Mouse (Mus musculus): ENCODE measurements around the gene Slc2a4. TPM values are rescaled to one million over a fixed set of nuclear protein-coding genes. Genes with fewer than 3 reads are reported as not detected.

The Slc2a4 gene
- polyA plus RNA-seq, 1 experiment from 2014 or later: 21.7 TPM

GRCm38 (mm10) chr11:69929712-69930111 is 18.3 kb downstream of the Slc2a4 start:
- Histone ChIP-seq H3K4me3 (replicated peaks) (no peak overlapping the region), H3K9me3 (replicated peaks) (no peaks in the 10 kb centered on the region), H3K36me3 (no peaks in the 10 kb centered on the region), H3K27me3 (no peaks in the 10 kb centered on the region), H3K4me2 (replicated peaks) (no peak overlapping the region), H3K9ac (no peak overlapping the region), H3K27ac (replicated peaks) (no peak overlapping the region), H3K4me1 (peaks cover 5% of the 10 kb centered on the region; the same call in 1 of the 2 replicates)
- 86% methylated on average over 4 of the region's 4 CpGs for WGBS
- no peak for ATAC-seq (ENCODE audit: insufficient number of reproducible peaks, low FRiP score, low TSS enrichment, low read depth)

DNA sequence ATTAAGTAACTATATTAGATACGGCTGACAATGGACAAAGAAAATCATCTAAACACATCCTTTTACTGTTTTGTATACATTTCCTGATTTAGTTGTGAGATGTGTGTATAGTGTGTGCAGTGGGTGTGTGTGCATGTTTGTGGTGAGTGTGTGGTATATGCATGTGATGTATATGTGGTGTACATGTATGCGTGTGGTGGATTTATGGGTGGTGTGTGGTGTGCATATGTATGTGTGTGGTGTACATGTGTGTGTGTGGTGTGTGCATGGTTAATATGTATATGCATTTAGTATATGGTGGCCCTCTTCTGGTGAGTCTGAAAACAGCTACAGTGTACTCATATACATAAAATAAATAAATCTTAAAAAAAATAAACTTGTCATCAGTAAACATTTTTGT is 20.5 kb downstream of the Slc2a4 start:
- Histone ChIP-seq H3K4me3 (replicated peaks) (no peak overlapping the region), H3K4me1 (no peaks in the 10 kb centered on the region; the same call in 1 of the 2 replicates), H3K27me3 (no peaks in the 10 kb centered on the region), H3K9me3 (replicated peaks) (no peaks in the 10 kb centered on the region), H3K27ac (replicated peaks) (no peak overlapping the region), H3K9ac (no peak overlapping the region), H3K4me2 (replicated peaks) (no peak overlapping the region), H3K36me3 (no peaks in the 10 kb centered on the region)
- 90% methylated on average over 2 of the region's 2 CpGs for WGBS
- ATAC-seq (ENCODE audit: insufficient number of reproducible peaks, low FRiP score, low TSS enrichment, low read depth): no peak

DNA sequence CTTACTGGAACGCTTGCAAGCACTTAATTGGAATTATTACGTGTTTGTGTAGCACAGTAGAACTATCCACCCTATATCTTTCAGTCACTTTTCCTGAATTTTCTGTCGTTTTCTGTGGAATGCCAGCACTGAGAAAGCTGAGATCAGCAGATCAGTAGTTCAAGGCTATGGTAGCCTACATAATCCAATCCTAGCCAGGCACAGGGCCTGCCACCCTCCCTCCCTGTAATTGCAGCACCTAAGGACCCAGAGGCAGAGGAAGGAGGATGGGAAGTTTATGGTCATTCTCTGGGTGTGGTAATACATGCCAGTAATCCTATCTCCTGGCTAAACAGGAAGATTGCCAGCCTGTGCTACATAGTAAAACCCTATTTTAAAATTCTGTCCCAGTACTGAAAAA is 25.2 kb downstream of the Slc2a4 start:
- Histone ChIP-seq H3K4me2 (replicated peaks) (peak overlapping the region; percentile 56; the same call in 1 of the 2 replicates), H3K9me3 (replicated peaks) (no peaks in the 10 kb centered on the region), H3K27ac (replicated peaks) (peak overlapping the region; percentile 99; the same call in 1 of the 2 replicates), H3K27me3 (no peaks in the 10 kb centered on the region), H3K9ac (no peak overlapping the region), H3K4me3 (replicated peaks) (no peak overlapping the region), H3K36me3 (peaks cover 16% of the 10 kb centered on the region), H3K4me1 (peaks cover 16% of the 10 kb centered on the region)
- ATAC-seq (ENCODE audit: insufficient number of reproducible peaks, low FRiP score, low TSS enrichment, low read depth): no peak
- WGBS: 55% methylated on average over 3 of the region's 3 CpGs

GRCm38 (mm10) chr11:69922012-69922756 is 25.8 kb downstream of the Slc2a4 start:
- H3K9ac ChIP-seq: peak overlapping the region; percentile 46
- peaks cover 22% of the 10 kb centered on the region for H3K36me3 ChIP-seq
- no peaks in the 10 kb centered on the region for H3K27me3 ChIP-seq
- H3K4me1 ChIP-seq: peaks cover 16% of the 10 kb centered on the region
- no peak for ATAC-seq (ENCODE audit: insufficient number of reproducible peaks, low FRiP score, low TSS enrichment, low read depth)
- peak overlapping the region; percentile 56 for H3K4me2 ChIP-seq (replicated peaks)
- peak overlapping the region; percentile 95 for H3K4me3 ChIP-seq (replicated peaks)
- WGBS: 2% methylated on average over 12 of the region's 12 CpGs
- H3K27ac ChIP-seq (replicated peaks): peak overlapping the region; percentile 99
- H3K9me3 ChIP-seq (replicated peaks): no peaks in the 10 kb centered on the region

DNA sequence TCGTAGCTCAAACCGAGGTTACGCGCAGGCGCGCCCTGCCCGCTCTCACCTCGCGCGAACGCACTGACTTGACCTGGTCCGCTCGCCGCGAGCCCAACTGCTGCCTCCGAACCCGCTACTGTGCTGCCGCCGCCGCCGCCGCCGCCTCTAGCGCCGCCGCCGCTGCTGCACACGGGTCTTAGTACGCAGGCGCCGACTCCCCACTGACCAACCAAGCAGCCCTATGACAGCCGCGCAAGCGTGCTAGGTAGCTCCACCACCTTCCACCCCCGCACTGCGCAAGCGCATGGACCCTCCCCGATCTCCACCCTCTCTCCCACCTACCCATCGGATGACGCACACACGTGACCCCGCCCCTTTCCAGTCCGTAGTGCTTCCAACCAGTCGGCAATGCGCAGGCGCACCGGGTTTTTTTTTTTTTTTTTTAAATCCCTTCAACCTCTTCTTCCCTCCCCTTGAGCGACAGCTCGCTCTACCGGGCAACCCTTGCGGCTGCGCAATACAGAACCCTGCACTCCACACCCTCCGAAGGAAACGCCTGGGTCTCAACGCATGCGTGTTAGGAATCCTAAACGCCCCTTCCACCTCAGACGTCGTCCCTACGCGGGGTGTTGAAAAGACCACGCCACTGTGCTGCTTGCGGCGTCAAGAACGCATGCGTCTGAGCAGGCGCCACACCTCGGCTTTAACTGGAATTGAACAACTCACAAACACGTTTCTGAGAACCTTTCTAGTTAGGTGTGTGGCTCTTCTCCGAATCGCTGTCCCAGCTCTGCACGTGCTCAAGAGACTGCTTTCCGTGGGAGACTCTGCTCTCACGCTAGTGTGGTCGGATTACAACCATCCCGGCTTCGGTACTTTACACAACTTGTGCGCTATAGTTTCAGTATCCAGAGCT is 26.6 kb downstream of the Slc2a4 start, which contains the start of gene Eif5a:
Eif5a (minus strand) TSS at position 845 of the 898 bp plus-strand sequence.
- ATAC-seq (ENCODE audit: insufficient number of reproducible peaks, low FRiP score, low TSS enrichment, low read depth): peak; percentile 97
- Histone ChIP-seq H3K36me3 (peaks cover 30% of the 10 kb centered on the region), H3K9ac (peak within 1 kb of the TSS; percentile 98), H3K4me1 (peaks cover 17% of the 10 kb centered on the region), H3K9me3 (replicated peaks) (no peaks in the 10 kb centered on the region), H3K27me3 (no peaks in the 10 kb centered on the region), H3K27ac (replicated peaks) (peak within 1 kb of the TSS; percentile 99), H3K4me3 (replicated peaks) (peak within 1 kb of the TSS; percentile 95), H3K4me2 (replicated peaks) (peak within 1 kb of the TSS; percentile 82)
- WGBS: under 1% methylated on average over 77 of the region's 78 CpGs

DNA sequence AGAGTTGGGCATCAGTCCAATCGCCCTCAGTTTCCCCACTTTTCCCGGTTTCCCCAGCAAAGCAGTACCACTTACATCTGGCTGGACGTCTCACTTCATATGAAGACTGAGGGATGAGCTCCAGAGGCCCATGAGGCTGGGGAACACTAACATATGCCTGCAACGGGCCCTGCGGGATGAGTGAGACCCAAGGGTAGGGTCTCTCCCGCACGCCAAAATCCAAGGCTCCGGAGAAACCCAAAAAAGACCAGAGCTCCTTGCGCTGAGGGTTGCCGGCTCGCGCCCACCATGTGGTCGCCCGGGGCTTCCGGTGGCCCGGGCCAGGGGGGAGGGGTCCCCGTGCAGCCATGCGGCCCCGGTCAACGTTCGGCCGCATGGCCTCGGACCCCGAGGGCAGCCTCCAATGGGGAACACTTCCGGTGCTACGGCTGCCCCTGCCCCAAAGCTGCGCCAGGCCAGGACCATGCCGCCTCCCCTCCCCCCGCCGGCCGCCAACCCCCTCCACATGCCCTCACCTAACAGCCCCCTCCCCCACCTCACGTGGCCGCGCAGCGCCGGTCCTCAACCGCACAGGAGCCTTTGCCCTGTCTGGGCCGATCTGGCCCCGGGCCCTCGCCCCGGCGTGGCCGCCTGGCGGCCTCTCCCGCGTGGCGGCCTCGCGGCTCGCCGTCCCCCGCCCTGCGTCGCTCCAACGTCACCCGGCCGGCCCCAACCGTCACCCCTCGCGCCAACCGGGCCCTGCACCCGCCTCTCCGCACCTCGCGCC is 27.5 kb downstream of the Slc2a4 start:
- no peak for ATAC-seq (ENCODE audit: insufficient number of reproducible peaks, low FRiP score, low TSS enrichment, low read depth)
- Histone ChIP-seq H3K36me3 (peaks cover 39% of the 10 kb centered on the region), H3K4me1 (peaks cover 26% of the 10 kb centered on the region), H3K27me3 (no peaks in the 10 kb centered on the region), H3K9ac (peak overlapping the region; percentile 98), H3K4me3 (replicated peaks) (peak overlapping the region; percentile 95), H3K9me3 (replicated peaks) (no peaks in the 10 kb centered on the region), H3K27ac (replicated peaks) (peak overlapping the region; percentile 96), H3K4me2 (replicated peaks) (peak overlapping the region; percentile 82)
- under 1% methylated on average over 54 of the region's 65 CpGs for WGBS

DNA sequence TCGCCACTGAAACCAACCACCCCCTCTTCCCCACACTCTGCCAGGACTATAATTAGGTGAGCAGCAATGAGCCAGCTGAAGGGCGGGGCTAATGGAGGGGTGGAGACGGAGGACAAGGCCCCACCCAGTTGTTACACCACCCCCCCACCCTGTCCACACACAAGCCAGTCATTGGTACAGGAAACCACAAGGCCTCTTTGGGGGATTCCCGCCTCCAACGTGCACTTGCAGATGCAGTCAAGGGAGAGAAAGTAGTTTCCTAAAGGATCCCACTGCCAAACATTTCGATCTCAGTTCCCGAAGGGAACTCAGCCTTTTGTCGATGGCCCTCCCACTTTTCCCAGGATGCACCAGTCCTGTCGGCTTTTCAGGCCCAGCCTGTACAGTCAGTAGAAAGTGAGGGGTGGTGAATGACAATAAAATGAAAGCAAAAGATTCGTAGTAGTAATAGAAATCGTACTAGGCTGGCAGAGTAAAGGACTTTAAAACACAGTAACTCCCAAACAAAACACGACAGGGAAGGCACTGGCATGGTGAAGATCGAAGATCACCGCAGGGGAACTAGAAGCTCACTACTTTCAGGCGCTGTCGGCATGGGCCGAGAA is 28.2 kb downstream of the Slc2a4 start:
- H3K27me3 ChIP-seq: no peaks in the 10 kb centered on the region
- peak overlapping the region; percentile 82 for H3K4me2 ChIP-seq (replicated peaks)
- peak overlapping the region; percentile 98 for H3K9ac ChIP-seq
- H3K9me3 ChIP-seq (replicated peaks): no peaks in the 10 kb centered on the region
- peaks cover 45% of the 10 kb centered on the region for H3K36me3 ChIP-seq
- ATAC-seq (ENCODE audit: insufficient number of reproducible peaks, low FRiP score, low TSS enrichment, low read depth): no peak
- under 1% methylated on average over 17 of the region's 17 CpGs for WGBS
- H3K4me3 ChIP-seq (replicated peaks): peak overlapping the region; percentile 95
- H3K27ac ChIP-seq (replicated peaks): peak overlapping the region; percentile 96
- H3K4me1 ChIP-seq: peaks cover 33% of the 10 kb centered on the region

- WGBS: 76% methylated on average over 9 of the region's 9 CpGs
- ATAC-seq (ENCODE audit: insufficient number of reproducible peaks, low FRiP score, low TSS enrichment, low read depth): no peak
- no peaks in the 10 kb centered on the region for H3K9me3 ChIP-seq (replicated peaks)
- H3K9ac ChIP-seq: peak overlapping the region; percentile 18; the same call in 1 of the 2 replicates
- peak overlapping the region; percentile 96 for H3K27ac ChIP-seq (replicated peaks)
- peaks cover 45% of the 10 kb centered on the region for H3K36me3 ChIP-seq
- H3K4me3 ChIP-seq (replicated peaks): peak overlapping the region; percentile 95
- no peaks in the 10 kb centered on the region for H3K27me3 ChIP-seq
- H3K4me2 ChIP-seq (replicated peaks): peak overlapping the region; percentile 82
- H3K4me1 ChIP-seq: peaks cover 38% of the 10 kb centered on the region
Measured at GRCm38 (mm10) chr11:69919053-69919452, 28.9 kb downstream of the Slc2a4 start.

DNA sequence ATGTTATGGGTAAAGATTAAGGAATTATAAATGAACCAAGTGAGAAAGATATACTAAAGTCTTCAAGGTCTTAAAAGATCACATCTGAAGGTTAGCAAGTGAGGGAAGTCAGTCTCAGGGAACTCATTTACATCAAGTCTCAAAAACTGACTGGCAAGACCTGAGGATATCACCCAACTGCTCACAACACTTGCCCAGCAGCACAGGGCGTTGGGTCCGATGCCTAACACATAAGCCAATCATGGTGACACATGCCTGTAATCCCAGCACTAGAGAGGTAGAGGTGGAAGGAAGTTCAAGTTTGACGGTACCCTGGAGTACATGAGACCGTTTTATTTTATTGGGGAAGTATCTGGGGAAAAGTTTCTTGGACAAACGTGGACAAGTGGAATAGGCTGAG is 29.9 kb downstream of the Slc2a4 start:
- Histone ChIP-seq H3K4me2 (replicated peaks) (no peak overlapping the region), H3K27ac (replicated peaks) (no peak overlapping the region), H3K4me1 (peaks cover 43% of the 10 kb centered on the region), H3K9me3 (replicated peaks) (no peaks in the 10 kb centered on the region), H3K4me3 (replicated peaks) (0 out of 2 replicates have a peak overlapping the region, but pooled peaks have one; percentile 1), H3K27me3 (no peaks in the 10 kb centered on the region), H3K9ac (no peak overlapping the region), H3K36me3 (peaks cover 47% of the 10 kb centered on the region)
- no peak for ATAC-seq (ENCODE audit: insufficient number of reproducible peaks, low FRiP score, low TSS enrichment, low read depth)
- WGBS: 82% methylated on average over 5 of the region's 5 CpGs

DNA sequence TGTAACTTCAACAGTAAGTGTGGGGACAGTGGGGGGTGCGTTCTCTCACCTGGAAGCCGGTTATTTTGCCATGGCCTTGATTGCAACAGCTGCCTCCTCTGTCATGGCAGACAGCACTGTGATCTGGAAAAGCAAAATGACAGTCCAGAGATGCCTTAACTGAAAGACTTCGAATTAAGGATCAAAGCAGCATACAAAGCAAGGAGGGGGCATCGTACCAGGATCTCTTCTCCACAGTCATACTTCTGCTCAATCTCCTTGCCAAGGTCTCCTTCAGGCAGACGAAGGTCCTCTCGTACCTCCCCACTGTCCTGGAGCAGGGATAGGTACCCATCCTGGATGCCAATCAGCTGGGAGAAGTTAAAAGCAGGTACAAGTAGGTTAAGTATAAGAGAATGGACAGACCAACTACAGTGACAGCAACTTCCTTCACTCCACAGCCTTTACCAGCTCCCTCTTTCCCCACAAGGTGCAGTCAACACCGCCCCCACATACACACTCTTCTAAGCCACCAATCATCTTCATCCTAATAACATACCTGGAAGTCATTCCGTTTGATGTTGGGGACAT is 30.5 kb downstream of the Slc2a4 start:
- Histone ChIP-seq H3K4me1 (peaks cover 46% of the 10 kb centered on the region), H3K4me2 (replicated peaks) (no peak overlapping the region), H3K27me3 (no peaks in the 10 kb centered on the region), H3K9ac (no peak overlapping the region), H3K36me3 (peaks cover 54% of the 10 kb centered on the region), H3K27ac (replicated peaks) (no peak overlapping the region), H3K4me3 (replicated peaks) (no peak overlapping the region), H3K9me3 (replicated peaks) (no peaks in the 10 kb centered on the region)
- 79% methylated on average over 8 of the region's 8 CpGs for WGBS
- ATAC-seq (ENCODE audit: insufficient number of reproducible peaks, low FRiP score, low TSS enrichment, low read depth): no peak

All from embryonic facial prominence, embryonic 15.5 days (tissue).